ENCODE assay signal across 19 mouse cellular contexts in the genomic region with DNA sequence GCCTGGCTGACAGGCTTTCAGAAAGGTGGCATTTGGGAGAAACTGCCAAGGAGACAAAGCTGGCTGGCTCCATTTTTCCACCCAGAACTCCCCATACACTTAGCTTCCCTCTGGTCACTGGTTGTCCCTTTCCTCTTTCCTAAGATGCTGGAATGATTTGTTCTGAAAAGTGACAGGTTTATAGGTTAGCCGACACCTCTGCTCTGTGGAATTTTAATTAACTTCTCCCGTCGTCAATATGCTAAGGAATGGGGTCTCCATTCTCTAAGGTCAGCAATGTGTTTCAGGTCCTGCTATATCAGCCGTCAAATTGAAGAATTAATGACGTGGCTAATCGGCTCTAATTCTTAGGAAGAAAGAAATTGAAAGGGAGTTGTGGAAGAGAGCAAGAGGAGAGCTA. TPM values are rescaled to one million over a fixed set of nuclear protein-coding genes. Genes with fewer than 3 reads are reported as not detected.
DNase-seq lines count a peak whose midpoint lies in the region; ATAC-seq and TF ChIP-seq lines count a peak whose summit lies in the region.
"Had no signal": no experiment of that assay in that cellular context is flagged by ENCODE, and none has a peak within 500 bp of the region (broad histone marks: within the 10 kb centered on the region; RNA-seq: fewer than 3 reads in every experiment).

No protein-coding gene starts in this region.

- no peak overlapping the region for H3K4me3 ChIP-seq in kidney, embryonic 16.5 days (ENCODE audit: low read length)
- no peak overlapping the region for H3K4me3 ChIP-seq in neural tube, embryonic 15.5 days (replicated peaks)
- H3K4me3 ChIP-seq in cerebellum, adult 2 months (replicated peaks; ENCODE audit: insufficient read depth, low read depth, low read length) = no peak overlapping the region
- H3K4me3 ChIP-seq: embryonic facial prominence, embryonic 12.5 days; embryonic facial prominence, embryonic 15.5 days; hindbrain, embryonic 12.5 days; hindbrain, embryonic 15.5 days had no signal

- 18% methylated on average over 6 of the region's 6 CpGs for WGBS in kidney, embryonic 16.5 days
- 18% methylated on average over 6 of the region's 6 CpGs for WGBS in neural tube, embryonic 15.5 days
- 74% methylated on average over 6 of the region's 6 CpGs for WGBS in cerebellum, adult 2 months

- no peak for DNase-seq in kidney, adult 9 months
- peak; percentile 69 for DNase-seq in forelimb bud, embryonic 11.5 days (ENCODE audit: low read depth, low spot score)
- peak; percentile 50 for DNase-seq in hindlimb bud, embryonic 11.5 days (ENCODE audit: extremely low spot score, low read depth, low spot score)
- no peak for DNase-seq in cerebellum, adult 2 months
- DNase-seq: adrenal gland, adult 2 months; cerebellum, adult 11 months; cerebellum, adult 9-10 months; forebrain, postnatal 0 days; gastrocnemius, postnatal 10 days; gastrocnemius, postnatal 36 days had no signal

- TF ChIP-seq CTCF in cerebellum, adult 2 months (IDR thresholded peaks at IDR 0.05; ENCODE audit: borderline replicate concordance, insufficient read depth, low read depth, low read length) = no peak

- no peak overlapping the region for H3K9ac ChIP-seq in kidney, embryonic 16.5 days (replicated peaks; ENCODE audit: low read length)
- H3K9ac ChIP-seq in neural tube, embryonic 15.5 days (replicated peaks) = no peak overlapping the region
- H3K9ac ChIP-seq: embryonic facial prominence, embryonic 12.5 days; embryonic facial prominence, embryonic 15.5 days; forebrain, postnatal 0 days; hindbrain, embryonic 12.5 days; hindbrain, embryonic 15.5 days had no signal

- H3K9me3 ChIP-seq in kidney, embryonic 16.5 days (ENCODE audit: low read length) = no peaks in the 10 kb centered on the region
- no peaks in the 10 kb centered on the region for H3K9me3 ChIP-seq in neural tube, embryonic 15.5 days (replicated peaks)
- H3K9me3 ChIP-seq: embryonic facial prominence, embryonic 12.5 days; embryonic facial prominence, embryonic 15.5 days; hindbrain, embryonic 12.5 days; hindbrain, embryonic 15.5 days had no signal

- H3K27me3 ChIP-seq in kidney, embryonic 16.5 days (ENCODE audit: insufficient read depth, low read length) = no peaks in the 10 kb centered on the region
- no peaks in the 10 kb centered on the region; the same call in 1 of the 2 replicates for H3K27me3 ChIP-seq in neural tube, embryonic 15.5 days (replicated peaks)
- no peaks in the 10 kb centered on the region for H3K27me3 ChIP-seq in cerebellum, adult 2 months (ENCODE audit: control insufficient read depth, insufficient read depth, low read length)
- H3K27me3 ChIP-seq: embryonic facial prominence, embryonic 12.5 days; embryonic facial prominence, embryonic 15.5 days had no signal

- ATAC-seq in kidney, embryonic 16.5 days (ENCODE audit: low FRiP score, low TSS enrichment) = peak; percentile 79
- no peak for ATAC-seq in neural tube, embryonic 15.5 days (ENCODE audit: low FRiP score)
- ATAC-seq: CD4-positive, CD25-positive, alpha-beta regulatory T cell, adult 4 months; forebrain, embryonic 14.5 days; forebrain, postnatal 0 days had no signal

- H3K36me3 ChIP-seq in kidney, embryonic 16.5 days (ENCODE audit: insufficient read depth, low read length) = 0 out of 2 replicates have a peak, but pooled peaks cover 4% of the 10 kb centered on the region
- H3K36me3 ChIP-seq in neural tube, embryonic 15.5 days = peaks cover 25% of the 10 kb centered on the region

- H3K27ac ChIP-seq in kidney, embryonic 16.5 days (ENCODE audit: low read length) = 0 out of 2 replicates have a peak overlapping the region, but pooled peaks have one; percentile 2
- H3K27ac ChIP-seq in neural tube, embryonic 15.5 days (replicated peaks) = 0 out of 2 replicates have a peak overlapping the region, but pooled peaks have one; percentile 37
- H3K27ac ChIP-seq in cerebellum, adult 2 months (ENCODE audit: insufficient read depth, low read length) = no peak overlapping the region
- H3K27ac ChIP-seq: embryonic facial prominence, embryonic 12.5 days; embryonic facial prominence, embryonic 15.5 days; hindbrain, embryonic 12.5 days; hindbrain, embryonic 15.5 days had no signal

- 0 out of 2 replicates have a peak, but pooled peaks cover 3% of the 10 kb centered on the region for H3K4me1 ChIP-seq in kidney, embryonic 16.5 days (ENCODE audit: insufficient read depth, low read length)
- no peaks in the 10 kb centered on the region for H3K4me1 ChIP-seq in neural tube, embryonic 15.5 days
- no peaks in the 10 kb centered on the region for H3K4me1 ChIP-seq in cerebellum, adult 2 months (ENCODE audit: control insufficient read depth, insufficient read depth, low read length)
- H3K4me1 ChIP-seq: embryonic facial prominence, embryonic 12.5 days; embryonic facial prominence, embryonic 15.5 days; hindbrain, embryonic 12.5 days; hindbrain, embryonic 15.5 days had no signal

- TF ChIP-seq POLR2A in cerebellum, adult 2 months (IDR thresholded peaks at IDR 0.05; ENCODE audit: borderline replicate concordance, insufficient read depth, low read length) = no peak

- H3K4me2 ChIP-seq in kidney, embryonic 16.5 days (replicated peaks; ENCODE audit: low read depth, low read length) = no peak overlapping the region
- no peak overlapping the region for H3K4me2 ChIP-seq in neural tube, embryonic 15.5 days
- H3K4me2 ChIP-seq: embryonic facial prominence, embryonic 12.5 days; embryonic facial prominence, embryonic 15.5 days; heart, embryonic 11.5 days; hindbrain, embryonic 12.5 days; hindbrain, embryonic 15.5 days had no signal

RNA-seq across cellular contexts. Expression of gene Fbxw4, which starts 31.5 kb away (rescaled TPM):
- 7.2 and 7.9 TPM in 2 replicates for polyA plus RNA-seq in kidney, embryonic 16.5 days (2015; fragmentation: Nextera tagmentation; extraction: Ambion mirVana)
- polyA plus RNA-seq in neural tube, embryonic 15.5 days (2015; fragmentation: Nextera tagmentation; extraction: Ambion mirVana) = 8.2 and 8.4 TPM in 2 replicates
- 43.7 and 44.8 TPM in 2 replicates for polyA plus RNA-seq in cerebellum, adult 2 months (2012; rRNA removed)

Comparison
In these comparisons a context has a peak if more than half of its experiments do, and no peak if none do; other contexts are left out.
1. DNase-seq: peak in forelimb bud, embryonic 11.5 days (single experiment) and hindlimb bud, embryonic 11.5 days (single experiment); none in kidney, adult 9 months (single experiment) and cerebellum, adult 2 months (0 of 2).